Mouse (Mus musculus) left cerebral cortex, postnatal 10 days (tissue): ENCODE measurements at regions not wholly inside any gene's neighbourhood (a gene's known extent, or its start where the extent isn't known, plus 50 kb on each side); places are given as distances from the start of the nearest gene placed in this dataset.

ENCODE experiments used
- DNase-seq, 2 experiments: peaks; one replicate each; pipeline ENCODE4 v3.0.0; 2021 to 2022; ENCODE audit warnings: low spot score in 2 of 2, mixed read lengths in 1 of 2; ENCODE audit errors: extremely low spot score in 1 of 2
- intact Hi-C: fragments of 180-260 bp; cut with DNase I; formaldehyde crosslinking; loops from one replicate; pipeline ENCODE4 v1.15.1; 2025

GRCm38 (mm10) chr1:80131354-80131753 lies 86.9 kb downstream of the Fam124b start:
- no peak for DNase-seq
- intact Hi-C loops = no loop called here

- DNase-seq = peak in 1 of 2 experiments; percentile 21
- intact Hi-C loops = no loop called here
These were observed 94.3 kb downstream of the Fam124b start for GRCm38 (mm10) chr1:80123966-80124365.

DNA sequence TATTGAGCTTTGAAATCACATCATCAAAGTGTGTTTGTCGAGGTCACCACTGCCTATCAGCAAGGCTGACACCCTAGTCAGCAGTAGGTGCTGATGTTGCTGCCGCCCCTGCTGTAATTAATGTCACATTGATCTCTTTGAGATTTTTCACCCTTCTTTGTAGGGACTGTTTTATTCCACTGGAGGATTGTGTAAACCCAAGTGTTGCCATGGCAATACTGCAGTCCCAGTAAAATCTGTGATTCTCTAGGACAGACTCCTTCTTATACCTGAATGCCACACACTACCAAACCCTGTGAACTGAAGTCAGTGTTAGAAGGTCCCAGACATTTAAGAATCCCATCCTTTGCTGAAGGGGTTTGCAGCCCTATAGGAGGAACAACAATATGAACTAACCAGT lies 102.4 kb downstream of the Fam124b start:
- DNase-seq = peak in 1 of 2 experiments; percentile 9
- intact Hi-C loops = no loop called here

GRCm38 (mm10) chr1:80107747-80108476 lies 110.4 kb downstream of the Fam124b start:
- DNase-seq = no peak
- intact Hi-C loops = loop anchor here (5.0 to 10.0 kb wide), 2 partner anchors 253 to 321 kb away; no protein-coding TSS in a partner anchor

DNA sequence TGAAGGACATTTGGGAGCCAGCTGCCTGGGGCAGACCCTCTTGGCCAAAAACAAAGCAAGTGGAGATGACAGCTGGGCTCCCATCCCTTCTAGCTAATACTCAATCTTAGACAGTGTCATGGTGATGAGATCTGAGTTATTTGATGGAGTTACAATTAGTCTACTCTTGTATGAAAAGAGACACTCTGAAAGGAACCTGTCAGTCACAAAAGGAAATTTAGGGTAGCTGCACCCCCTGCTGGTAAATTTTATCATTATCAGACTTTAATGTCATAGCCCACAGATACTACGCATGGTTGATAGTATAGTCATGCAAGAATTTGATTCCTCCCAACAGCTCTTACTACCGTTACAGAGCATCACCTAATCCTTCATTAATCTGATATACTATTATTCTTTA lies 112.0 kb downstream of the Fam124b start:
- intact Hi-C loops = loop anchor here (5.0 to 10.0 kb wide), 2 partner anchors 251 to 319 kb away; no protein-coding TSS in a partner anchor
- peak in 1 of 2 experiments; percentile 56 for DNase-seq

DNA sequence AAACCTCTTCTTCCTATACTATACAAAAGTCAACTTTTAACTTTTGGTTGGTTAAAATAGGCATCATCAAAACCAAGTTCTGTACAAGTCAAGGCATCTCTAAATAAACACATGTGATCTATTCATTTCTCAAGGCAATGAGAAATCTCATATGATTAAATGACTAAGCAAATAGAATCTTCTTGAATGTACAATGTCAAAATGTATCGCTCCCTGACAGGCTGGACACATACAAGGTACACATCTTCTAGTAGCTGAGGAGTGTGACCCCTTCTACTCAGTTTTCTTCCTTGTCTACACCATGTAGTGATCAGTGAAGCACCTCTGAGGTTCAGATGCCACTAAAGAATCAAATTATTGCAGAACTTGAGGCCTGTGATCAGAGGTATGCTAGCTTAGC lies 120.0 kb downstream of the Fam124b start:
- no peak for DNase-seq
- intact Hi-C loops = no loop called here

GRCm38 (mm10) chr1:80091800-80092199 lies 126.5 kb downstream of the Fam124b start:
- DNase-seq = no peak
- intact Hi-C loops = no loop called here

DNA sequence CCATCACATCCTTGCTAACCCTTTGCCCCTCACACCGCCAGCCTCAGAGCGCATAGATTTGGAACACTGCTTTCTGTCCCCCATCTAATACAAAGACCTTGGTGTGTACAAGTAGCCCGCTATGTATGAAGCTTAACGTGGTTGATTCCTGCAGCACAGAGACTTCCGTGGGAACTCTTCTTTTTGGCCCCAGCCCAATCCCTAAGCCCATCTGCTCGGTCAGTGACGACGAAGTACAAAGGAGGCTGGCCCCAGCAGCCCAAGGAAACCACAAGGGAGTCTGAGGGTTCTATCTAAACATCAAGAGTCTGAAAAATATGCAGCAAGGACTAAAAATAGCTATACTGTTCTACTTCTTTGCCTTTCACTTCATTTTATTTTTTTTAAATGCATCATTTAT lies 126.9 kb downstream of the Fam124b start:
- intact Hi-C loops = no loop called here
- peak; percentile 20 to 73 for DNase-seq

DNA sequence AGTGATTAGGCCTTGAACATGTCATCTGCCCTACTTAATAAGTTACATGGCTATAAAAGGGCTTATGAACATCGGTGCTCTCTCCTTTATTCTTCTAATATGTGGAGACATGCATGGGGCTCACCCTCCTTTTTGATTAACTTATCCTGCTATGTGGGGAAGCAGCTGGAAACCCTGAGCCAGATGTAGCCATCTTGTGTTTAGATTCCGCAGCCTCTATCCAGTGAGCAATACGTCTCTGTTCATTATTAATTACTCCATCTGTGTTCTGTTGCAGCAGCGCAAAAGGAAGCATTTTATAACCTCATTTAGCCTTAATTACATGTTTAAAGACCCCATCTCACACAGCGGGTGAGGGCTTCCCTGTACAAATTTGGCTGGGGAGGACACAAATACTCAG lies 129.6 kb downstream of the Fam124b start:
- no peak for DNase-seq
- intact Hi-C loops = no loop called here

DNA sequence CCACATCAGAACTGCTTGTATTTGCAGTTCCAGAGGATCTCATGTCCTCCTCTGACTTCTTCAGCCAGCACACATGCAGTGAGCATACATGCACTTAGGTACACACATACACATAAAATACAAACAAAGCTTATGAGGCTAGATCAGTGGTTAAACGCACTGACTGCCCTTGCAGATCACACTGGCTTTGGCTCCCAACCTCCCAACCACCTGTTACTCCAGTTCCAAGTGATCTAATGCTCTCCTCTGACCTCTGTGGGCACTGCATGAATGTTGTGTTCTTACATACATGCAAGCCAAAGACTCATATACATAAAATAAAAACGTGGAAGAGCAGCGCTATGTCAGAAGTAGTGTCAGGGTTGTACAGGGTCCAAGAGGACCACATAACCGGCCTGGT lies 141.9 kb downstream of the Fam124b start:
- intact Hi-C loops = no loop called here
- no peak for DNase-seq

- no peak for DNase-seq
These were observed 143.9 kb downstream of the Fam124b start for GRCm38 (mm10) chr1:80074376-80074775.

GRCm38 (mm10) chr1:80073950-80074349 lies 144.3 kb downstream of the Fam124b start:
- peak in 1 of 2 experiments; percentile 38 for DNase-seq
- intact Hi-C loops = no loop called here

More at GRCm38 (mm10) chr1:80074376-80074775, 143.9 kb downstream of the Fam124b start:
- intact Hi-C loops = no loop called here

DNA sequence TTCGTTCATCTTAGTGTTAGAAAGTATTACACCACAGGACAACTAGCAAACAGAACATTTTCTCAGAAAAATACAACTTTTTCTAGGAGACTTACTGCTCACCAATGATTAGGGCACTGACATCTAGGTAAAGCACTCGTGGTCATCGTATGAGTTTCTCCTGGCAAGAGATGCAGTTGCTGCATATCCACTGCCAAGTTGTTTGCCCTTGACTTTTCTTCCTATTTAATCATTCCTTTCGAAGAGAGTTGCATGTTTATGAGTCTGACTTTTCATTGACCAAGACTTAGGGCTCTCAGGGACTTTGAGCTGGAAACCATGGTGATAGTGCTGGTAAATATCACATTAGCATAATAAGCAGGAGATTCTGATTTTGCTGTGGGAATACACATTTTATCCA lies 149.1 kb downstream of the Fam124b start:
- DNase-seq = no peak
- intact Hi-C loops = no loop called here

DNA sequence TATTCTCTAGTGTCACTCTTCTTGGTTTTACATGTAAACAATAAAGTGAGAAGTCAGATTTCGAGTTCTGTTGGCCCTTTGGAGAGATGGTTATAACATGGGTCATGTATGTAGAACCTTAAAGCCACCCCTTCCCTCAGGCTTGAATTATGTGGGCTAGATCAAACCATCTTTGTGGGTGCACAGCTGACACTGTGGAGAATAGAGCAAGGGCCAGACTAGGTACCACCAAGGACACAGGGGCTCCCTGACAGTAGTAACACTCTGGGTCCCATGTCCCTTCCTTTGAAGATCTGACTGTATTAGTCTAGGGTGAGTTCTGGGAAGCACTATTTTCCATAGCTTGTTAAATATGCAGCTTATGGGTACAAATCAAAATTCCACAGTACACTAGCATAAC lies 156.2 kb downstream of the Fam124b start:
- intact Hi-C loops = no loop called here
- no peak for DNase-seq

DNA sequence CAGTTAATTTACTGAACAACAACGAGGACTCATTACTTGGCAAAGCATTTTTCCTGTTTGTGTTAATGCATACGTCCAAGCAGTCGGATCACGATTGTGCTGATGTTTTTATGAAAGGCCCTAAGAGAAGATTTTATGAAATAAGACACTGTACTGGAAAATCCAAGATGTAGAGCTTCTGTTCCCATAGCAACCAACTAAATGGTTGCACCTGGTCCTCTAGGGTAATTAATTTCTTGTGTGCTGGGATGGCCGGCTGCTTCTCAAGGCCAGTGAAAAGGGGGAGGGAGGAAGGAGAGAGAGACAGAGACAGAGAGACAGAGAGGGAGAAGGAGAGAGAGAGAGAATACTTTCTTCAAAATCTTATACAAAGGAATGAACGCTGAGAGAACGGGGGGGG lies 156.6 kb downstream of the Fam124b start:
- DNase-seq = no peak
- intact Hi-C loops = no loop called here

DNA sequence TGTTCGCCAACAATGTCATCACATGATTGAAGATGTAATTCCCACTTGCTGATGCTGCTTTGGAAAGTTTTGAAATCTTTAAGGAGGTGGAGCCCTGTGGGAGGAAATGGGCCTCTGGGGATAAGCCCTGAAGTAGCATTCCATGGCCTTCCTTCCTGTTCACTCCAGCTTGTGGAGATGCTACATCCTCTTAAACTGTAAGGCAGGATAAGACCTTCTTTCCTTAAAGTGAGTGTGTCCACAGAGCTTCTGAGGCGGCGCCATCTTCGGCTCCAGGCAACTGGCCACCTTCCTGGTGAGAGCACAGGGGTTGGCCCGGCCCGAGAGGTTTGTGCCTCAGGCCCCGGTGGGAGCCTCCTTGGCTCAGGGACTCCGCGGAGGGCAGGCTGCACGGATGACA lies 173.1 kb downstream of the Fam124b start:
- DNase-seq = no peak
- intact Hi-C loops = no loop called here

GRCm38 (mm10) chr1:80040409-80040808 lies 177.9 kb downstream of the Fam124b start:
- DNase-seq = no peak
- intact Hi-C loops = no loop called here

DNA sequence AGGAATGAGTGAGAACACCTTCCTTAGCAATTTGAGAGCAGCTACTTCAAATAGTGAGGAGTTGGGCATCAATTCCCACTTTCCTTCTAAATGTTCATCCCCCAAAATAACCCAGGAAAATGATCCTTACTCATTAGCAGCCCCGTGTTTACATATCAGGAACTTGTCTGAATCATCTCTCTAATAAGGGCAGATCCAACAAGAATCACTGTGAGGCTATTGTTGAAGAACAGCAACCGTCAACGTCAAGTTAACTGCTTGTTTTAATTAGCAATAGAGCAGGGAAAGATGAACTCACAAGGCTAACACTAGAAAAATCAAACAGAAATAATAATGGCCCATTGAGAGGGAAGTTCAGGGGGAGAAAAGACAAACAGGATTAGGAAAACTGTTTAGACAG lies 178.4 kb downstream of the Fam124b start:
- intact Hi-C loops = no loop called here
- DNase-seq = no peak

DNA sequence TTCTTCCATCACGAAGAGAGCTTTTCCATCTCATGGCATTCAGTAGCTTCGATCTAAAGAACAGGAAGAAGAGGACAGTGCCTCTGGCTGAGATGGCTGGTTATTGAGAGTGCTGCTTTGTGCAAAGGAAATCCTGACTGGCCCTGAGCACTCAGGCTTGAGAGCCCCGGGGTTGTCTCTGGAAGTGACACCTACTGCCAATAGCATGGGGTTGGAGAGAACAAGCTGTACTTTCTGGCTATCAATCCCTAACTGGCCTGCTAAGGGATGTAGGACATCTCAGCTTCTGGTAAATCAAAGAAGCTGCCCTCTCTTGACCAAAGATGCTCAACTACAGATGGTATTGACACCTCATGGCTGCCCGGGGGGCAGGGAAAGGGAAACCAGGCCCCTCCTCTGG lies 178.2 kb upstream of the Serpine2 start:
- intact Hi-C loops = no loop called here
- DNase-seq = no peak

GRCm38 (mm10) chr1:80038059-80038458 lies 177.1 kb upstream of the Serpine2 start:
- DNase-seq = no peak
- intact Hi-C loops = no loop called here

- no peak for DNase-seq
These were observed 175.5 kb upstream of the Serpine2 start for GRCm38 (mm10) chr1:80036436-80036835.

More at GRCm38 (mm10) chr1:80036436-80036835, 175.5 kb upstream of the Serpine2 start:
- intact Hi-C loops = no loop called here
